Mouse (Mus musculus) spleen, adult 2 months (tissue): ENCODE measurements at regions not wholly inside any gene's neighbourhood (a gene's known extent, or its start where the extent isn't known, plus 50 kb on each side); places are given as distances from the start of the nearest gene placed in this dataset.

Experiments
- CTCF ChIP-seq: fragments of 200-500 bp; IDR thresholded peaks from 2 replicates; pipeline ENCODE4 v1.5.1; 2011; ENCODE audit warnings: mild to moderate bottlenecking, inconsistent platforms; ENCODE audit not compliant: insufficient read depth, insufficient read length, insufficient replicate concordance; ENCODE audit errors: extremely low read depth
- POLR2A ChIP-seq: fragments of 200-500 bp; IDR thresholded peaks from 2 replicates; pipeline ENCODE4 v1.6.1; 2011; ENCODE audit warnings: low read depth, low read length, inconsistent platforms

- TF ChIP-seq POLR2A (no peak), CTCF (no peak)
Observed at GRCm38 (mm10) chr12:39729255-39729654, 308.6 kb downstream of the Arl4a start.
